In genomic region chr2:163349411-163349810, GRCm38 (mm10) we compare ENCODE assay signal across 9 mouse cellular contexts. TPM values are rescaled to one million over a fixed set of nuclear protein-coding genes. Genes with fewer than 3 reads are reported as not detected.
DNase-seq lines count a peak whose midpoint lies in the region; ATAC-seq and TF ChIP-seq lines count a peak whose summit lies in the region.
"Had no signal": no experiment of that assay in that cellular context is flagged by ENCODE, and none has a peak within 500 bp of the region (broad histone marks: within the 10 kb centered on the region; RNA-seq: fewer than 3 reads in every experiment).

No protein-coding gene starts in this region.

- DNase-seq in kidney, postnatal 0 days (ENCODE audit: low spot score): peak; percentile 48
- no peak for DNase-seq in kidney, postnatal 36 days
- peak; percentile 79 for DNase-seq in 3T3-L1 (ENCODE audit: low read depth, low spot score)
- DNase-seq in MN1 (ENCODE audit: low spot score): peak; percentile 36
- DNase-seq in layer of hippocampus, adult 9-11 months: peak; percentile 49
- no peak for DNase-seq in T-cell, adult 2 months (ENCODE audit: low spot score)
- DNase-seq in left cerebral cortex, adult 11 months (ENCODE audit: low spot score): no peak
- DNase-seq: cerebellum, postnatal 25 days; kidney, postnatal 4 days had no signal

- no peaks in the 10 kb centered on the region for H3K27me3 ChIP-seq in kidney, postnatal 0 days (ENCODE audit: insufficient read depth, low read length)

- no peak for ATAC-seq in kidney, postnatal 0 days (replicated peaks; ENCODE audit: low FRiP score, low read depth)

- H3K4me2 ChIP-seq in kidney, postnatal 0 days (ENCODE audit: low read length): no peak overlapping the region

- H3K9me3 ChIP-seq in kidney, postnatal 0 days (replicated peaks; ENCODE audit: low read length): no peaks in the 10 kb centered on the region

- H3K36me3 ChIP-seq in kidney, postnatal 0 days (ENCODE audit: insufficient read depth, low read length): no peaks in the 10 kb centered on the region

- no peak for TF ChIP-seq CTCF in kidney, postnatal 0 days (IDR thresholded peaks at IDR 0.05; ENCODE audit: low read depth)

- H3K4me3 ChIP-seq in kidney, postnatal 0 days (replicated peaks; ENCODE audit: low read depth, low read length): no peak overlapping the region

- WGBS in kidney, postnatal 0 days: 63% methylated on average over 9 of the region's 9 CpGs

- H3K9ac ChIP-seq in kidney, postnatal 0 days (ENCODE audit: low read depth, low read length): no peak overlapping the region

- no peaks in the 10 kb centered on the region for H3K4me1 ChIP-seq in kidney, postnatal 0 days (replicated peaks; ENCODE audit: insufficient read depth, low read length)

- H3K27ac ChIP-seq in kidney, postnatal 0 days: no peak overlapping the region

RNA-seq across cellular contexts. Expression of gene Jph2, which starts 48.4 kb away (rescaled TPM):
- polyA plus RNA-seq in kidney, postnatal 0 days (2015; fragmentation: Nextera tagmentation; extraction: Ambion mirVana): 3.4 and 3.5 TPM in 2 replicates

Comparison
In these comparisons a context has a peak if more than half of its experiments do, and no peak if none do; other contexts are left out.
1. DNase-seq: peak in kidney, postnatal 0 days (single experiment), 3T3-L1 (single experiment), MN1 (single experiment) and layer of hippocampus, adult 9-11 months (single experiment); none in kidney, postnatal 36 days (0 of 2), T-cell, adult 2 months (single experiment) and left cerebral cortex, adult 11 months (single experiment).